Mouse (Mus musculus) kidney, postnatal 14 days (tissue): ENCODE measurements around the gene Ptpn9.

Experiments
- DNase-seq: peaks from one replicate; pipeline ENCODE4 v3.0.0; 2022; ENCODE audit warnings: mixed read lengths

The Ptpn9 gene

GRCm38 (mm10) chr9:57017631-57018030 lies 22.9 kb downstream of the Ptpn9 start:
- no peak for DNase-seq

GRCm38 (mm10) chr9:57031756-57032155 lies 37.0 kb downstream of the Ptpn9 start:
- DNase-seq = no peak

- peak; percentile 83 for DNase-seq
Observed at GRCm38 (mm10) chr9:57056237-57056636, 61.5 kb downstream of the Ptpn9 start.

- peak; percentile 39 for DNase-seq
Observed at GRCm38 (mm10) chr9:57064164-57064563, 69.4 kb downstream of the Ptpn9 start.

- DNase-seq = no peak
Observed at GRCm38 (mm10) chr9:57068266-57068665, 73.5 kb downstream of the Ptpn9 start.

- DNase-seq = no peak
Observed at GRCm38 (mm10) chr9:57070262-57070661, 75.5 kb downstream of the Ptpn9 start.

GRCm38 (mm10) chr9:57070800-57071545 lies 76.2 kb downstream of the Ptpn9 start:
- DNase-seq = no peak

GRCm38 (mm10) chr9:57071801-57072351 lies 77.2 kb downstream of the Ptpn9 start, which contains the start of gene Sin3a:
TSS of gene Sin3a (plus strand) at chr9:57072040.
- DNase-seq = peak; percentile 88

GRCm38 (mm10) chr9:57072526-57072988 lies 77.8 kb downstream of the Ptpn9 start:
- DNase-seq = no peak

GRCm38 (mm10) chr9:57072989-57073789 lies 78.5 kb downstream of the Ptpn9 start:
- DNase-seq = peak; percentile 99

- no peak for DNase-seq
Observed at GRCm38 (mm10) chr9:57073790-57074094, 79.0 kb downstream of the Ptpn9 start.

- peak; percentile 60 for DNase-seq
Observed at GRCm38 (mm10) chr9:57074171-57074821, 79.6 kb downstream of the Ptpn9 start.

- DNase-seq = peak; percentile 87
Observed at GRCm38 (mm10) chr9:57074822-57075603, 80.3 kb downstream of the Ptpn9 start.

GRCm38 (mm10) chr9:57075681-57076381 lies 81.1 kb downstream of the Ptpn9 start:
- peak; percentile 99 for DNase-seq

- DNase-seq = peak; percentile 94
Observed at GRCm38 (mm10) chr9:57076701-57077660, 82.3 kb downstream of the Ptpn9 start.

GRCm38 (mm10) chr9:57082236-57082635 lies 87.5 kb downstream of the Ptpn9 start:
- no peak for DNase-seq
